Mouse (Mus musculus) kidney, adult 2 months (tissue): ENCODE results near the gene Oprm1.

Source experiments
- CTCF ChIP-seq: fragments of 200-500 bp; conservative IDR thresholded peaks from 2 replicates; pipeline ENCODE4 v1.5.1; 2011; ENCODE audit warnings: low read depth, mild to moderate bottlenecking, control low read depth, low read length, moderate library complexity, mixed read lengths; ENCODE audit not compliant: insufficient read depth, insufficient read length
- POLR2A ChIP-seq: fragments of 200-500 bp; IDR thresholded peaks from one replicate; pipeline ENCODE4 v1.6.1; 2011; ENCODE audit warnings: low read depth, low read length, control low read depth

DNA sequence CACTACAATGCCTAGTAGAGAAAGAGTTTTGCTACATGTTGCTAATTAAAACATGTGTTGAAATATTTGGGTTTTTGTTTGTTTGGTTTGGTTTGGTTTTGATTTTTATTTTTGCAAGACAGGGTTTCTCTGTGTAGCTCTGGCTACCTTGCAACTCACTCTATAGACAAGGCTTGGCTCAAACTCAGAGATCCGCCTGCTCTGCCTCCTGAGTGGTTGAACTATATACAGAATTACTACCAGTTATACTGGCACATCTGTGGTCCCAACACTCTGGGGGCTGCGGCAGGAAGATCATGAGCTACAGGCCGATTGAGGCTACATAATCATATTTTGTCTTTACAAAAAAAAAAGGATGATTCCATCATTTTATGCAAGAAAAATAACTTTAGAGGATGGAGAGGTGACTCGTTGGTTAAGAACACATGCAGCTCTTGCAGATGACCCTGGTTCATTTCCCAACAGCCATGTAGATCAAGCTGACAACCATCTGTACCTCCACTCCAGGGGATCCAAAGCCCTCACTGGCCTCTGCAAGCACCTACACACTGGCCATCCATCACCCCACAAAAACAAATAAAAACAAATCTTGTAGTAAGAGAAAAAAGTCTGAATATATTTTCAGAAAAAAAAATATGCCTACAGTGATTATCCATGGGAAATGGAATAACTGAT is 240.4 kb downstream of the Oprm1 start:
- TF ChIP-seq POLR2A (no peak), CTCF (no peak)
